Mouse (Mus musculus) myocyte (in vitro differentiated cells): ENCODE results near the gene Gm3604. TPM values are rescaled to one million over a fixed set of nuclear protein-coding genes. Genes with fewer than 3 reads are reported as not detected.
"Not testable (repeated sequence)": the region's sequence is repeated elsewhere in the genome, so short reads cannot be mapped to it uniquely, and the experiment has no call there.

Experiments used
- H3K27me3 ChIP-seq: one replicate; pipeline ENCODE4 v1.6.1; 2011; ENCODE audit not compliant: control insufficient read depth, insufficient read depth, insufficient read length
- H3K36me3 ChIP-seq: one replicate; pipeline ENCODE4 v1.6.1; 2011; ENCODE audit not compliant: control insufficient read depth, insufficient read depth
- H3K4me2 ChIP-seq: one replicate; pipeline ENCODE4 v1.6.1; 2011; ENCODE audit warnings: low read depth, control low read depth
- H3K4me3 ChIP-seq: one replicate; pipeline ENCODE4 v1.5.1; 2011; ENCODE audit warnings: mild to moderate bottlenecking, control low read depth, moderate library complexity
- H3K79me2 ChIP-seq: one replicate; pipeline ENCODE4 v1.6.1; 2011; ENCODE audit not compliant: control insufficient read depth, insufficient read depth
- H3ac ChIP-seq: one replicate; pipeline ENCODE4 v1.6.1; 2011; ENCODE audit not compliant: control insufficient read depth, insufficient read length
- CEBPB ChIP-seq: IDR thresholded peaks from 2 replicates; pipeline ENCODE4 v1.6.1; 2011; ENCODE audit warnings: mild to moderate bottlenecking, moderate library complexity; ENCODE audit not compliant: poor library complexity, insufficient read depth, severe bottlenecking
- E2F4 ChIP-seq: IDR thresholded peaks from one replicate; pipeline ENCODE4 v1.6.1; 2011; ENCODE audit warnings: mild to moderate bottlenecking, control low read depth, moderate library complexity; ENCODE audit not compliant: insufficient read depth
- MAX ChIP-seq: IDR thresholded peaks from one replicate; pipeline ENCODE4 v1.6.1; 2011; ENCODE audit warnings: low read depth, mild to moderate bottlenecking, control low read depth
- MYOD1 ChIP-seq, 3 experiments: IDR thresholded peaks; one replicate each; pipeline ENCODE4 v1.6.1; 2011; ENCODE audit warnings: control low read depth in 2 of 3, low read depth in 2 of 3, mild to moderate bottlenecking in 2 of 3, moderate library complexity in 1 of 3; ENCODE audit not compliant: insufficient read length in 2 of 3, control insufficient read depth in 1 of 3
- MYOG ChIP-seq, 3 experiments: IDR thresholded peaks; one replicate each; pipeline ENCODE4 v1.6.1; 2011; ENCODE audit warnings: control low read depth in 2 of 3, low read depth in 2 of 3, mild to moderate bottlenecking in 2 of 3; ENCODE audit not compliant: insufficient read length in 2 of 3, control insufficient read depth in 1 of 3, insufficient read depth in 1 of 3
- POLR2A ChIP-seq: IDR thresholded peaks from one replicate; pipeline ENCODE4 v1.6.1; 2011; ENCODE audit warnings: low read depth, mild to moderate bottlenecking, control low read depth, moderate library complexity; ENCODE audit not compliant: insufficient read length
- POLR2AphosphoS2 ChIP-seq: IDR thresholded peaks from one replicate; pipeline ENCODE4 v1.6.1; 2011; ENCODE audit warnings: low read depth, control low read depth; ENCODE audit not compliant: insufficient read length
- REST ChIP-seq: IDR thresholded peaks from one replicate; pipeline ENCODE4 v1.6.1; 2011; ENCODE audit warnings: mild to moderate bottlenecking, control low read depth, moderate library complexity; ENCODE audit not compliant: insufficient read depth, insufficient read length
- SRF ChIP-seq: IDR thresholded peaks from one replicate; pipeline ENCODE4 v1.6.1; 2011; ENCODE audit warnings: low read depth; ENCODE audit not compliant: control insufficient read depth, insufficient read length
- TCF12 ChIP-seq: IDR thresholded peaks from one replicate; pipeline ENCODE4 v1.6.1; 2011; ENCODE audit warnings: mild to moderate bottlenecking, control low read depth; ENCODE audit not compliant: poor library complexity, insufficient read depth, severe bottlenecking
- TCF3 ChIP-seq: IDR thresholded peaks from one replicate; pipeline ENCODE4 v1.6.1; 2011; ENCODE audit warnings: low read depth, control low read depth; ENCODE audit not compliant: insufficient read length
- USF1 ChIP-seq: IDR thresholded peaks from one replicate; pipeline ENCODE4 v1.6.1; 2011; ENCODE audit warnings: low read depth, mild to moderate bottlenecking, control low read depth, moderate library complexity
- polyA plus RNA-seq: library from polyadenylated mRNA; unstranded; fragments of >200 nt; fragmentation: generic; extraction: Trizol; gene quantifications from one replicate; pipeline ENCODE4 v1.2.1, GENCODE M21; 2012; ENCODE audit warnings: missing spikeins

Gm3604 gene
- polyA plus RNA-seq, result 0.17 TPM

DNA sequence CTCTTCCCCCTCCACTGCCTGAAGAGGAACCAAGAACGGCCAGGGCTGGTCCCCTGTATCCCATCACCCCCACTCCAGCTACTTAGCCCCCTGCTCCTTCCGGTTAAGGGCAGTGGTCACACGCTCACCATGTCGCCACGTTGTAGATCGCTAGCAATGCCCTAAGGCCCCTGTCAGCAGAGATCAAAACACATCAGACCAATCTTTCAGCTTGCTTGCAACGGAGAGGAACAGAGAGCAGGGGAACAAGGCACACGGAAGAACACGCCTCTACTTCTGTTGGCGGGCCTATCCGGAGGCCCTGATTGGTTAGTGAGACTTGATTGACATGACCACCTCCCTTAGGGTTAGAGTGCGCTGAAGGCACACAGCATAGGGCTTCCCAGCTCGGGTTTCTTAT lies at the start of gene Gm3604:
Gene Gm3604, minus strand, starts transcription at position 226 of the 400 bp plus-strand sequence.
- peak within 1 kb of the TSS; percentile 59 for H3K4me2 ChIP-seq
- not testable (repeated sequence) for H3K36me3 ChIP-seq, H3K27me3 ChIP-seq, H3K79me2 ChIP-seq, H3ac ChIP-seq
- peak within 1 kb of the TSS; percentile 27 for H3K4me3 ChIP-seq

DNA sequence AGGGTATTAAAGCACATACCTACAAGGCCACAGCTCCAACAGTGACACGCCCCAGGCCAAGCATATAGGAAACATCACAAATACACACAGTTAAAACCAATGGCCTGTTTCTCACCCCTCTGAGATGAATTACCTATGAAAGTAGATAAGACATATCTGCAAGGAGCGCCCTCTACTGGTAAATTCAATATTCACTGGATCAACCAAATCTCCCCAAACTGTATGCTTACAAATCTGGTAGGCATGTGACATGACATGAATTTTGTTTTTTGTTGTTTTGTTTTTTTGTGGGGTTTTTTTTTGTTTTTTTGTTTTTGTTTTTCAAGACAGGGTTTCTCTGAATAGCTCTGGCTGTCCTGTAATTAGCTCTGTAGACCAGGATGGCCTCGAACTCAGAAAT lies 16.2 kb upstream of the Gm3604 start:
- H3K79me2 ChIP-seq, H3ac ChIP-seq, H3K36me3 ChIP-seq, H3K27me3 ChIP-seq, H3K4me2 ChIP-seq, H3K4me3 ChIP-seq: not testable (repeated sequence)

DNA sequence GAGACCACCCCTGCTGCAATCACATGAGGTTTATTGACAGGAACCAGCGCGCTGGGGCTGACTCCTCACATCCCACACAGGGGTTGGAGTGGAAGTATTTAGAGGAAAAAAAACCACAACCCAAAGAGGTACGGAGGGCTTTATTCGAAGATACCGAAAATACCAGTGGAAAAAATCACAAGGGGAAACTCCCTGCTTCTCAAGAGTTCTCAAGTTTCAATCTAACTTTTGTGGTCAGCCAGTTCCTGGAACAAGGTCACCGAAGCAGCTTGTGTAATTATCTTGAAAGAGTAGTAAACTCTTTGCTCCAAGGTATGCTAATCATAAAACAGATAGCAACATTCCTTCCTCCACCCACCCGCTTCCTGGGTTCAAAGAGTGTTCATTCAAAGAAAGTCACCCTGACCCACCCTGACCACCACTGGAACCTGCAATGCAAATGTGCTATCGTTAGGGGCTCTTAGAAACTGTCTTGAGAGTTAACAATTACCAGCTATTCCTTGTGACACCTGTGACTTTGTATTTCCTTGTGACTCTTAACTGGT lies 7.2 kb upstream of the Gm3604 start:
- not testable (repeated sequence) for H3K27me3 ChIP-seq, H3K79me2 ChIP-seq, H3ac ChIP-seq, H3K4me3 ChIP-seq, H3K36me3 ChIP-seq, H3K4me2 ChIP-seq

DNA sequence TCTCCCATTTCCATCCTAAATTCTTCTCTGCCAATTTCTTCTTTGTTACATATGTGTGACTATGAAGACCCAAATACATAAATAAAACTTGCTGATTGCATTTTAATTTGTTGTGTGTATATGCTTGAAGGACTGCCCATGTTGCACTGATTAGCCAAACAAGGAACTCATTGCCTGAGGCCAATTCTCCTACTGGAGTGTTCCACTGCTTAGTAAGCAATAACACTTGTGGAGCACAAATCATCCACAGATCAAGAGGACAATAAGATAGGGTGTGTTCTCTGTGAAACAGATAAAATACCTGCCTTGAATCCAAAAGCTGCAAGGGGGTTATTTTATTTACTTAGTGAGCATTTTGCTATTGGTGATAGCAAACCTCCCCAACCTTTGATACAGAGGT lies 51.2 kb downstream of the Gm3604 start:
- no peak for TF ChIP-seq POLR2A
- no peak for TF ChIP-seq E2F4
- TF ChIP-seq TCF3, result no peak
- no peak for TF ChIP-seq MAX
- TF ChIP-seq MYOG (IDR thresholded peaks at IDR 0.05; ENCODE audit: control insufficient read depth in 1 of 3, insufficient read depth in 1 of 3, insufficient read length in 2 of 3, low read depth in 2 of 3), result no peak
- TF ChIP-seq SRF, result no peak
- no peak for TF ChIP-seq TCF12
- no peak for TF ChIP-seq CEBPB
- no peak for TF ChIP-seq USF1
- no peak for TF ChIP-seq POLR2AphosphoS2
- TF ChIP-seq MYOD1 (IDR thresholded peaks at IDR 0.05; ENCODE audit: control insufficient read depth in 1 of 3, insufficient read length in 2 of 3, low read depth in 2 of 3), result no peak
- no peak for TF ChIP-seq REST
- H3K79me2 ChIP-seq, result no peaks in the 10 kb centered on the region

DNA sequence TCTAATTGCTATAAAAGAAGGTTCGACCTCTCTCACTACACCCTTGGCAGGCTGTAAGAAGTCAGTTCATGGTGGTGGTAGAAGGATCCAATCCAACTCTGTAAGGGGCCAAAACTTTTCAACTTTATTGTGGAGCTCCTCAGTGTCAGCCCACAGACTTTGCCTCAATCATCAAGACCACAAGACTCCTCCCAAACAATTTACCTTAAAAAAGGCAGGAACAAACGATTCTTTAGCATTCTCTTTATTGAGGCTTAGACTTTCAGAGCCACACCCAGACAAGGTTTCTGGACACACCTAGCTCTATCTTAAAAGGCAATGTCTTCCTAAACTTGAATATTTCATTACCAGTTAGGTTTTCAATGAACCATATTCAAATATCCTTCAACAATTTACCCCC lies 51.6 kb downstream of the Gm3604 start:
- Histone ChIP-seq H3K27me3 (no peaks in the 10 kb centered on the region), H3K4me2 (no peak overlapping the region), H3K4me3 (no peak overlapping the region), H3K79me2 (no peaks in the 10 kb centered on the region), H3ac (no peak overlapping the region), H3K36me3 (no peaks in the 10 kb centered on the region)
- TF ChIP-seq POLR2AphosphoS2 (no peak), TCF12 (no peak), REST (no peak), CEBPB (no peak), USF1 (no peak), SRF (no peak), MYOD1 (IDR thresholded peaks at IDR 0.05; ENCODE audit: control insufficient read depth in 1 of 3, insufficient read length in 2 of 3, low read depth in 2 of 3) (no peak), TCF3 (no peak), E2F4 (no peak), POLR2A (no peak)

More for the DNA sequence above, 51.2 kb downstream of the Gm3604 start:
- no peak overlapping the region for H3K4me3 ChIP-seq
- H3K4me2 ChIP-seq, result no peak overlapping the region
- H3ac ChIP-seq, result no peak overlapping the region
- H3K36me3 ChIP-seq, result no peaks in the 10 kb centered on the region
- no peaks in the 10 kb centered on the region for H3K27me3 ChIP-seq

Other genes with a start within 250 kb of the Gm3604 start
- gene Gm49359, start 83.7 kb upstream of the Gm3604 start, polyA plus RNA-seq, result 1.1 TPM
- gene Zfp935, start 175.3 kb upstream of the Gm3604 start, polyA plus RNA-seq, result not detected
- 0.80 TPM for gene Zfp934, start 188.0 kb upstream of the Gm3604 start, polyA plus RNA-seq
- gene 6720489N17Rik, start 241.0 kb upstream of the Gm3604 start, polyA plus RNA-seq, result 0.19 TPM